Mouse (Mus musculus) liver, embryonic 16.5 days (tissue): ENCODE data around the gene Morf4l1. TPM values are rescaled to one million over a fixed set of nuclear protein-coding genes. Genes with fewer than 3 reads are reported as not detected.

ENCODE experiments used
- ATAC-seq: fragments of 200-750 bp; cut with Nextera tagmentation; 2 replicates; pipeline ENCODE4 v1.8.0; 2017; ENCODE audit warnings: low read depth, mild to moderate bottlenecking, moderate number of reproducible peaks, moderate library complexity
- H3K27ac ChIP-seq: fragments of 300-500 bp; sonication (generic); 2 replicates; pipeline ENCODE4 v1.5.1; 2014; ENCODE audit warnings: mild to moderate bottlenecking, low read length
- H3K27me3 ChIP-seq: fragments of 300-500 bp; sonication (generic); 2 replicates; pipeline ENCODE4 v1.6.1; 2014; ENCODE audit warnings: low read depth, low read length, mixed read lengths; ENCODE audit not compliant: control insufficient read depth, insufficient read depth
- H3K36me3 ChIP-seq: fragments of 300-500 bp; sonication (generic); 2 replicates; pipeline ENCODE4 v1.6.1; 2014; ENCODE audit warnings: mild to moderate bottlenecking; ENCODE audit not compliant: control insufficient read depth, insufficient read depth
- H3K4me1 ChIP-seq: fragments of 300-500 bp; sonication (generic); 2 replicates; pipeline ENCODE4 v1.6.1; 2014; ENCODE audit warnings: low read depth, low read length, mixed read lengths; ENCODE audit not compliant: control insufficient read depth
- H3K4me2 ChIP-seq: fragments of 300-500 bp; sonication (generic); 2 replicates; pipeline ENCODE4 v1.6.1; 2014; ENCODE audit warnings: low read depth, low read length, mixed read lengths
- H3K4me3 ChIP-seq: fragments of 300-500 bp; sonication (generic); 2 replicates; pipeline ENCODE4 v1.5.1; 2014; ENCODE audit warnings: low read depth, mild to moderate bottlenecking, low read length
- H3K9ac ChIP-seq: fragments of 300-500 bp; sonication (generic); 2 replicates; pipeline ENCODE4 v1.6.1; 2014; ENCODE audit warnings: low read depth, low read length
- H3K9me3 ChIP-seq: fragments of 300-500 bp; sonication (generic); replicated peaks from 2 replicates; pipeline ENCODE4 v1.6.1; 2016; ENCODE audit warnings: low read length; ENCODE audit not compliant: control insufficient read depth
- WGBS: fragments of 180-500 bp; shearing (Covaris S2); extraction: QIAGEN DNeasy Blood & Tissue Kit; methylation state at CpG from one replicate; pipeline ENCODE4 v1.1.7; 2014; ENCODE audit not compliant: insufficient replicate concordance; 5-methylcytosine and 5-hydroxymethylcytosine counted together
- polyA plus RNA-seq: library from polyadenylated mRNA; unstranded; fragments of >200 nt; fragmentation: Nextera tagmentation; extraction: Ambion mirVana; gene quantifications from 2 replicates; pipeline ENCODE4 v1.2.1, GENCODE M21; 2015

Morf4l1 gene
- polyA plus RNA-seq, 1 experiment from 2014 or later: 103 TPM

DNA sequence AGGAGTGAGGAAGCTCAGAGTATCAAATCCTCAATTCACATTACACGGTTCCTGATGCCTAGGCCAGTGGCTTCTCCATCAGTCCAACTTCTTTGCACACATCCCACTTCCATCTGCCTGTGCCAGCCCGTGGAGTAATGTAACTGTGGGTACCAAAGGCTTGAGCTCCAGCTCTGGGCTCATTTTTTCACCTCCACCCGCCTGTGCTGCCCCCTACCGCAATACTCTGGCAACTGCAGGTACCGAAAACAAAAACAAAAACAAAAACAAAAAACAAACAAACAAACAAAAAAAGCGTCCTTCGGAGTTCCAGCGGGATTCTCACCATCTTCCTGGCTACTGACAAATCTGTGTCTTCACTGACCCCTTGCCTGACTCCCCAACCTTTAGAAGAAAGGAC lies 20.9 kb upstream of the Morf4l1 start:
- 66% methylated on average over 8 of the region's 8 CpGs for WGBS
- Histone ChIP-seq H3K4me1 (no peaks in the 10 kb centered on the region), H3K27ac (no peak overlapping the region), H3K9me3 (no peaks in the 10 kb centered on the region), H3K36me3 (no peaks in the 10 kb centered on the region), H3K4me2 (no peak overlapping the region), H3K27me3 (no peaks in the 10 kb centered on the region), H3K9ac (no peak overlapping the region), H3K4me3 (no peak overlapping the region)
- no peak for ATAC-seq

DNA sequence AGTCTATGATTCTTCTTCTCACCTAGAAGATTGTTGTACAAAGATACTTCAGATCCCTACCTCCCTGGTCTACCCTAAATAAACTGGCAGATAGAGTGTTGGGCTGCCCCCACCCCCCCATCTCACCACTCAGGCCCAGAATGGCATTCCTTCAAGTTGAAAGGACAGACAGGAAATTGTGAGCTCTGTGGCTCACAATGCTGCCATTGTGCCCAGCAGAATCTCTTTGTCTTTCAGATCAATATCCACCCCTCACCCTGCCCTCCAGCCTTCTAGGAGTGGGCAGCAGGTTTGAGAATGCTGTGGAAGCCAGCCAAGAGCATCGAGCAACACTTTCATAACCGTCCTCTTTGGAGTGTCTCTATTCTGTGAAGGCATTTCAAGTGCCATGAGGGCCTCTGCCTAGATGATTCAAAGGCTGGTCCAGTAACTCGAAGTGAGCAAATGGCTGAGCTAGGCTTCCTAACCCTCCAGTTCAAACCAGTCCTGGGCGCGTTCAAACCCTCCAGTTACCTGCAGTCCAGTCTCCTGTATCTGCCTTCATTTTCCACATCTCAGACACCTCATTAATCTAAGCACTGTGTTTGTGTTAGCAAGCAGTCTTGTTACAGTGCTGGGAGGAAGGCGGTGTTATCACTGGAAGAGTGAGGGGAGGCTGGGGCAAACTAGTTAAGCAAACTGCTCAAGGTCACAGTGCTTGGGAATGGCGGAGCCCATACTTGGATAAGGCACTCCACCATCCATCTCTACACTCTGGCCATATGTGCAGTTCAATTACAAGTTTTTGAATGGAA lies 19.2 kb upstream of the Morf4l1 start:
- Histone ChIP-seq H3K27ac (no peak overlapping the region), H3K4me3 (no peak overlapping the region), H3K9me3 (no peaks in the 10 kb centered on the region), H3K27me3 (no peaks in the 10 kb centered on the region), H3K4me2 (no peak overlapping the region), H3K4me1 (no peaks in the 10 kb centered on the region), H3K36me3 (no peaks in the 10 kb centered on the region), H3K9ac (no peak overlapping the region)
- no peak for ATAC-seq
- whole genome bisulfite sequencing: 64% methylated on average over 7 of the region's 7 CpGs

DNA sequence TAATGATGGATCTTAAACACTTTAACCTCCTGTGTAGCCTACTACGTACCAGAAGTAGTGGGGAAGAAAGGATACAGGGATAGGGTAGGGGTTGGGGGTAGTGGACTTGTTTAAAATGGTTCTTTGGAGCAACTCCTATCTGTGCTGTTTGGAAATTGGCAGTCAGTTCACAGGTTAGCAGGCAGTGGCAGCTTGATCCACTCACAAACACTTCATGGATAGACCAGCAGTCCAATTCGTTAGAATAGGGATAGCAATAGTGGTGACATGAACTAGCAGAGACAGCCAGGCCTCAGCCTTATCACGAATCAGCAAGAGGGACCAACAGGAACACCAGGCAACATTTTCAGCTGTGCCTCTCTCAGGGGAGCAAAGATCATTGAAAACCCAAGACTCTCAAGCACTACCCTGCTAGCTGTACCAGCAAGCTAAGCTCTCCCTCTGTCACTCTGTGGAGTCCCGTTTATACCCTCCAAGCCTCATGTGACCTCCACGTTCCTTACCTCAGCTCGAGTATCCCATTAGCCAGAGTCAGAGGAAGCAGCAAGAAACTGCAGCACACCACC lies 14.1 kb upstream of the Morf4l1 start:
- H3K36me3 ChIP-seq: no peaks in the 10 kb centered on the region
- no peaks in the 10 kb centered on the region for H3K9me3 ChIP-seq
- H3K27me3 ChIP-seq: no peaks in the 10 kb centered on the region
- no peak overlapping the region for H3K4me2 ChIP-seq
- H3K9ac ChIP-seq: no peak overlapping the region
- no peak for ATAC-seq
- WGBS: 56% methylated on average over 6 of the region's 6 CpGs
- no peak overlapping the region for H3K27ac ChIP-seq
- H3K4me3 ChIP-seq: no peak overlapping the region
- no peaks in the 10 kb centered on the region for H3K4me1 ChIP-seq

DNA sequence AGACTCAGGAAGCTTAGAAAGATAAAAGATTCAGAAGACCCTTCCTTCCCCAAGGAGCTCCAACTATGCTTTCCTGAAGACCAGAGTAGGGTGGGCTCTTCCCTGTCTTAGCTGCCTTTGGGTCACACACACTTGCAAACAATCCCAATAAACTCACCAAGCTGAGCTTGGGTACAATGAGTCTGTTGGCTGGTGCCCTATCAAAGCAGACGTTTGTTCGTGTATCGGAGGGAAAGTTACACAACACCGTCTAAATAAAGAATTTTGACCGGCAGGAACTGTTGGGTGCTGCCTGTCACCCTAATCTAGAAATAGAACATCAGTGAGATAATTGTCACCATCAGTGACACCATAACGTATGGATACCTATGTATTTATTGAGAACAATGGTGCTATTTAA lies 12.6 kb upstream of the Morf4l1 start:
- Histone ChIP-seq H3K4me1 (no peaks in the 10 kb centered on the region), H3K4me3 (peak overlapping the region; percentile 46), H3K4me2 (peak overlapping the region; percentile 55; the same call in 1 of the 2 replicates), H3K9me3 (no peaks in the 10 kb centered on the region), H3K27me3 (no peaks in the 10 kb centered on the region), H3K27ac (no peak overlapping the region), H3K36me3 (no peaks in the 10 kb centered on the region), H3K9ac (peak overlapping the region; percentile 6; the same call in 1 of the 2 replicates)
- ATAC-seq: no peak
- 37% methylated on average over 6 of the region's 6 CpGs for WGBS

DNA sequence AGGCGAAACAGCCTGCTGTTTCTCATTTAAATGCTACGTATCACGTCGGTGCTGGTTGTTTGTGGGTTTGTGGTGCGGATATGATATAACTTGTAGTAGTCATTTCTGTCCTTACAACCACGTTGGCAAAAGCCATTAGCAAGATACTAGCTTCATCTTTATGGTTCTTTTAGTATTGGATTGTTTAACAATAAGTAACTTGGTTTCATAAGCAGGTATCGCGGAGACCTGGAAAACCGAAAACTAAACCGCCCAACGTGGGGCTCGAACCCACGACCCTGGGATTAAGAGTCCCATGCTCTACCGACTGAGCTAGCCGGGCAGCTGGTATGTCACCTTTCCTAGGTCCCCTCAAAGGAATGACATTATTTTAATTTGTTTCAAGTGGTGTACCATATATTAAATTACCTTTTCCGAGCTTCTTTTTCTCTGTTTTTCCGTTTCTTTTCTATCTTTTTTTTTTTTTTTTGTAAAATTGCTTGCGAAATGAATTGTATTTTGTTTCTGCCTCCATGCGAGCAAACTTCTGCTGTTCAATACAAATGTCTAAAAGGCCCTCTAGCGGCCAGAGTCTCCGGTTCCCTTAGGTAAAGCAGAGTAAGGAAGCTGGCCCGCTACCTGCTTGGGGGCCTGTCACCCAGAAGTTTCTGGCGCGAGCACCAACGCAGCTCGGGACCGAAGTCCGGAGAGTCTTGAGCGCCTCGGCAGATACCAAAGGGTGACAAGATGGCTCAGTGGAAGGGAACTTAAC lies 11.9 kb upstream of the Morf4l1 start:
- Histone ChIP-seq H3K27me3 (no peaks in the 10 kb centered on the region), H3K4me1 (no peaks in the 10 kb centered on the region), H3K4me3 (peak overlapping the region; percentile 46), H3K36me3 (no peaks in the 10 kb centered on the region), H3K9me3 (no peaks in the 10 kb centered on the region), H3K27ac (peak overlapping the region; percentile 5; the same call in 1 of the 2 replicates), H3K9ac (peak overlapping the region; percentile 15; the same call in 1 of the 2 replicates), H3K4me2 (peak overlapping the region; percentile 55)
- 1% methylated on average over 30 of the region's 30 CpGs for WGBS
- peak; percentile 92 for ATAC-seq

DNA sequence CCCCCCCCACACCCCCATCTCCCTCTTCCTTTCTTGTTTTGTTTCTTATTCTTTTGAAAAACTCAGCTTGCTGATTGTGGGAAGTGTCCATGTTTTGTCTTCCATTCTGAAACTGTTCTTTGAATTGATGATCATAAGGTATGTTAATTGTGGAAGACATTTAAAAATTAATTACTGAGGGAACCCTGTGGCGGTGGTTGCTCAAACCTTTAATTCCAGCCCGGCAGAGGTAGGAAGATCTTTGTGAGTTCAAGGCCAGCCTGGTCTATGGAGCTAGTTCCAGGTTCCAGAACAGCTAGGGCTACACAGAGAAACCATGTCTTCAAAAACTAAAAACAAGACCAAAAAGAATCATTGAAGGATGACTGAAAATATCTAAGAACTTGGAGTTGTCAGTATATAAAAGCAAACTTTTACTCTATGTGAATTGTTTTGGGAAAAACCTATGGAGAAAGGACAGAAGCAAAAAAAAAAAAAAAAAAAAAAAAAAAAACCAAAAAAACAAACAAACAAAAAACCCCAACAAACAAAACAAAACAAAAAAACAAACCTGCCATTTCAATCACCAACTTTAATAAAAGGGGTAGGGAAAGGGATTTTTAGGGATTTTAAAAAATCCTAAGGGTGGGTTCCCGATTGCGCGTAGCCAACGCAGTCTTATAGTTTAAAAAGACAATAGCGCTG lies 11.0 kb upstream of the Morf4l1 start:
- H3K36me3 ChIP-seq: no peaks in the 10 kb centered on the region
- H3K4me1 ChIP-seq: no peaks in the 10 kb centered on the region
- peak overlapping the region; percentile 55 for H3K4me2 ChIP-seq
- peak overlapping the region; percentile 46 for H3K4me3 ChIP-seq
- H3K27ac ChIP-seq: no peak overlapping the region; the same call in 1 of the 2 replicates
- 24% methylated on average over 7 of the region's 7 CpGs for WGBS
- ATAC-seq: no peak
- H3K9me3 ChIP-seq: no peaks in the 10 kb centered on the region
- no peaks in the 10 kb centered on the region for H3K27me3 ChIP-seq
- 0 out of 2 replicates have a peak overlapping the region, but pooled peaks have one; percentile 15 for H3K9ac ChIP-seq

DNA sequence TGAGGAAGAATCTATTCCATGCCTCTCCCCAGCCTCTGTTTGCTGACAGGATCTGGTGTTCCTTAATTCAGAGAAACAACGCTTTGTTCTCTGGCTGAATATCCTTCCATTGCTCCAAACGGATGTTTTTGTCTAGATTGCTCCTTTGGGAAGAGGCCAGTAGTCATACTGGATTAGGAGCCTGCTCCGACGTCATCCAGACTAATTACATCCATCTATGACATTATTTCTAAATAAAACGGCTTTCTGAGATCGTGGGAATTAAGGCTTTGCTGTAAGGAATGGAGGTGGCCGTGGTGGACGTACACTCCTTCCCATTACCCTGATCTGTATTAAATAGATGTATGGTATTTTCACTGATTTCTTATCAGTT lies 10.3 kb upstream of the Morf4l1 start:
- 55% methylated on average over 8 of the region's 8 CpGs for WGBS
- no peaks in the 10 kb centered on the region for H3K4me1 ChIP-seq
- no peak overlapping the region for H3K9ac ChIP-seq
- no peak overlapping the region for H3K27ac ChIP-seq
- H3K36me3 ChIP-seq: no peaks in the 10 kb centered on the region
- no peaks in the 10 kb centered on the region for H3K9me3 ChIP-seq
- no peak overlapping the region for H3K4me2 ChIP-seq
- H3K4me3 ChIP-seq: no peak overlapping the region
- no peak for ATAC-seq
- H3K27me3 ChIP-seq: no peaks in the 10 kb centered on the region

DNA sequence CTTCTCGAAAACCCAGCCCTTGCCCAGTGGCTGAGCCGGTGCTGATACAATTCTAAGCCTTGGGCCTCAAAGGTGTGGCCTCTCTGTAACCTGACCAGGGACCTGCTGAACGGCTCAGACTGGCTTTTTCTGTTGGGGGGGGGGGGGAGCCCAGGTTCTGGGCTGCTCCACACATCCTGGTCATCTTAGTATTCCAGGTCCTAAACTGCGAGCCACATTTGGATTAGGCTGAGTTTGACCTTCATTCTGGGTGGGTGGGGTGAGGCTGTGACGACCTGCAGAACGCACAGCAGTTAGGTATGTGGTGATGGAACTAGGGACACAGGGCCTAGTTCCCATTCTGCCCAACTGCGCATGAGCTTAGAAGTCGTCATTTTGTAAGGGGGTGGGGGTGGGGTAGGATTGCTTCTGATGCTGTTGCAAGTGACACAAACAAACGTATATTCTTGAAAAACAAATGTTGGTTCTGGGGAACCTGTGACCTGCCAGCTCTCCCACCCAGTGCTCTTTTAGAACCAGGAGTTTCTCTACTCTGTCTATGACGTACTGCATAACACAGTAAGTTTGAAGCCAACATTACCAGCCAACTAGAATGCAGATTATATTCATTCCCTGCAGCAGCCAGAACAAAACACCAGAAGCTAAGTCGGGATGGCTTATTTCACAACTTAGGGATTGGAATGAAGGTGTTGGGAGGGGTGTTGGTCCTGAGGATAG lies 9.7 kb upstream of the Morf4l1 start:
- WGBS: 55% methylated on average over 11 of the region's 11 CpGs

More for the DNA sequence above, 9.7 kb upstream of the Morf4l1 start:
- Histone ChIP-seq H3K36me3 (no peaks in the 10 kb centered on the region), H3K9ac (no peak overlapping the region), H3K4me1 (no peaks in the 10 kb centered on the region), H3K27me3 (no peaks in the 10 kb centered on the region), H3K27ac (no peak overlapping the region), H3K9me3 (no peaks in the 10 kb centered on the region), H3K4me3 (no peak overlapping the region), H3K4me2 (no peak overlapping the region)
- no peak for ATAC-seq
